Mouse (Mus musculus) layer of hippocampus, adult 18-20 months (tissue): ENCODE measurements around the gene Capn15. TPM values are rescaled to one million over a fixed set of nuclear protein-coding genes. Genes with fewer than 3 reads are reported as not detected.

Experiments used
- DNase-seq, 2 experiments: peaks; one replicate each; pipeline ENCODE4 v3.0.0; 2022; ENCODE audit warnings: low spot score in 2 of 2
- total RNA-seq, 2 experiments: library from RNA; stranded (reverse); gene quantifications; 2 replicates each; pipeline ENCODE4 v1.2.3; 2021

The Capn15 gene
- total RNA-seq, 2 experiments from 2014 or later, result 50.6 to 54.1 TPM

GRCm38 (mm10) chr17:25998425-25998824 lies 12.8 kb upstream of the Capn15 start:
- no peak for DNase-seq

GRCm38 (mm10) chr17:25993489-25993888 lies 7.9 kb upstream of the Capn15 start:
- no peak for DNase-seq

GRCm38 (mm10) chr17:25992274-25992673 lies 6.7 kb upstream of the Capn15 start:
- no peak for DNase-seq

GRCm38 (mm10) chr17:25990331-25990730 lies 4.7 kb upstream of the Capn15 start:
- no peak for DNase-seq

- DNase-seq, result no peak
These were observed 865 bp downstream of the Capn15 start for GRCm38 (mm10) chr17:25984556-25985305.

- DNase-seq, result no peak
These were observed 1.5 kb downstream of the Capn15 start for GRCm38 (mm10) chr17:25984066-25984465.

GRCm38 (mm10) chr17:25982913-25983312 lies 2.7 kb downstream of the Capn15 start:
- no peak for DNase-seq

GRCm38 (mm10) chr17:25980854-25981253 lies 4.7 kb downstream of the Capn15 start:
- no peak for DNase-seq

- no peak for DNase-seq
These were observed 5.5 kb downstream of the Capn15 start for GRCm38 (mm10) chr17:25979829-25980738.

GRCm38 (mm10) chr17:25970954-25971707 lies 14.5 kb downstream of the Capn15 start:
- DNase-seq, result no peak

- DNase-seq, result no peak
These were observed 15.1 kb downstream of the Capn15 start for GRCm38 (mm10) chr17:25970448-25970847.

- DNase-seq, result no peak
These were observed 17.4 kb downstream of the Capn15 start for GRCm38 (mm10) chr17:25968176-25968575.

GRCm38 (mm10) chr17:25967652-25968051 lies 17.9 kb downstream of the Capn15 start:
- no peak for DNase-seq

GRCm38 (mm10) chr17:25964271-25964670 lies 21.3 kb downstream of the Capn15 start:
- no peak for DNase-seq

GRCm38 (mm10) chr17:25962413-25962905 lies 23.1 kb downstream of the Capn15 start:
- DNase-seq, result no peak

- no peak for DNase-seq
These were observed 24.0 kb downstream of the Capn15 start for GRCm38 (mm10) chr17:25961566-25961965.

GRCm38 (mm10) chr17:25959630-25960467 lies 25.7 kb downstream of the Capn15 start:
- DNase-seq, result no peak

- DNase-seq, result no peak
These were observed 26.7 kb downstream of the Capn15 start for GRCm38 (mm10) chr17:25958771-25959494.

GRCm38 (mm10) chr17:25957586-25958051 lies 28.0 kb downstream of the Capn15 start:
- DNase-seq, result no peak

GRCm38 (mm10) chr17:25956631-25957030 lies 29.0 kb downstream of the Capn15 start:
- no peak for DNase-seq
